Mouse (Mus musculus): ENCODE results near the gene Meis1.

Meis1 gene

GRCm38 (mm10) chr11:18905431-18905830 lies 113.4 kb downstream of the Meis1 start:
- DNase-seq (ENCODE audit: low spot score in 2 of 2) = no peak

GRCm38 (mm10) chr11:18904880-18905279 lies 113.9 kb downstream of the Meis1 start:
- DNase-seq (ENCODE audit: low spot score in 2 of 2) = no peak

DNA sequence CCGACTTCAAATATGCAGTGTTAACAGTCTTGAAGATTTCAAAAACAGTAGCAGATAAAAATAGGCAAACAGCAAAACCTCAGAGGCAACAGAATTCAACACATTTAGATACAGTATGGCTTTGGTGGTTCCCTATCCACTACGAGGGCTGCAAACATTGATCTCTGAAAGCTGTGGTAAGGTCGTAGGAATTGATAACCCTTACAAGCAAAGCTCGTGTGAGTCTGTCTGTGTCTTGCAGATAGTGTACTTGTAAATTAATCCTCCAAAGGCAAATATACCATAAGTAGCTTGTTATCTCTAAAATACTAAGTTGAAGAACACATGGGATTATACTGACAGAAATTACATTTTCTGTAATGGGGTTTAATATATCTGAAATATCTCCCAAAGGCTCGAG lies 114.5 kb downstream of the Meis1 start:
- no peak for DNase-seq (ENCODE audit: low spot score in 2 of 2)

DNA sequence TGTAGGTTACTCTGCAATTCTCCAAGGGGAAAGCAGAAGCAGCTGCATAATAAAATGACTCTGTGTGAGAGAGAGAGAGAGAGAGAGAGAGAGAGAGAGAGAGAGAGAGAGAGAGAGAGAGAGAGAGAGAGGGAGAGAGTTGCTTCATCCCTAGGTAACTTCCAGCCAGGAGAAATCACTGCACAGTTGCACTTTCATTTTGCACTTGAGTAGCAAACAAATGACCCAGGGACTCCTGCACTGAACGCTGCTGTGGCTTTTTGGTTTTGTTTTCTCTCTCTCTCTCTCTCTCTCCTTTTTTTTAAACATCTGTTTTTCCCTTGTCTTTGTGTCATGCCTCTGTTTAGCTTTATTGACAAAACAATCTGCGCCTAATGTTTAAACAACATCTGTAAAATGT lies 118.3 kb downstream of the Meis1 start:
- DNase-seq (ENCODE audit: low spot score in 2 of 2) = no peak

- DNase-seq (ENCODE audit: low spot score in 2 of 2) = no peak
These were observed 119.9 kb downstream of the Meis1 start for GRCm38 (mm10) chr11:18898862-18899261.

GRCm38 (mm10) chr11:18897921-18898646 lies 120.7 kb downstream of the Meis1 start:
- DNase-seq (ENCODE audit: low spot score in 2 of 2) = no peak

GRCm38 (mm10) chr11:18897250-18897649 lies 121.5 kb downstream of the Meis1 start:
- no peak for DNase-seq (ENCODE audit: low spot score in 2 of 2)

- no peak for DNase-seq (ENCODE audit: low spot score in 2 of 2)
These were observed 126.3 kb downstream of the Meis1 start for GRCm38 (mm10) chr11:18892470-18892869.

- DNase-seq (ENCODE audit: low spot score in 2 of 2) = no peak
These were observed 129.6 kb downstream of the Meis1 start for GRCm38 (mm10) chr11:18889139-18889538.

DNA sequence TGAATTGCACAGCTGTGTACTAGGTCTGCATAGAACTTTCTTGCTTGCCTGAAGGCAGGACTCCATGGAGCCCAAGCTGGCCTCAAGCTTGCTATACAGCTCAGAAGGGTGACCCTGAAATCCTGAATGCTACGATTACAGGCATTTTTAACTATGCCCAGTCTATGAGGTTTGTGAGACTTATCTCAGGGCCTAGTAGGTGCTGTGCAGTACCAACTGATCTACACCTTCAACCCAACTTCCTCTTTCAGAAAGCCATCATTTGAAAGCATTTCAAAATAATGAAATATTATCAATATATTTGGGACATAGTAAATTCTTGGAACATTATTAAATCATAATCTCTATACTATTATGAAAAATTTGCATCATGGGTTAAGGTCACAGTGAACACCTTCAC lies 130.1 kb downstream of the Meis1 start:
- no peak for DNase-seq (ENCODE audit: low spot score in 2 of 2)

DNA sequence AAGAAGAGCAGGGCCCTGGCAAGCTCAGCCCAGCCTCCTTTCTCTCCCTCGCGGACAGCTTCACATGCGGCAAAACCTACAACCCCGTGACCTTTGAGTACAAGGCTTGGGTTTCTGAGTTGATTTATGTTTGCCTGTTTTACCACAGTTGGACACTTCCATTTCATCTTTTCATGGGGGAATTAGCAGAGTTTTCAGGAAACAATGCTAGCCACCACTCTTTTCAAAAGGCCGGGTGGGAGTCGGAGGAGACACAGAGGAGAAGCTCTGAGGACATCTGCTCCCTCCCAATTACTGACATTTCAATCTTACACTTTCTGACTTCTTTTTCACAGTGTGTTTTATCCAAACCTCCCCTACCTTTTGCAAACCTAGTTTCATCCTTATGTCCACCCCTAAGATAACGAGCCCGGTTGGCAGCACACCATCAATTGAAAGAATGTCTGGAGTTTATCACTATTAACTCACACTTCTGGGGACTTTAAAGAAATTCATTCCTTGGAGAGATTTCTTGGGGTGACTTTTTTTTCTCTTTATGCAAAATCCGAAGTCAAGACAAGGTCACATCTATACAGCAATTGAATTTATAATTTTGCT lies 133.0 kb downstream of the Meis1 start:
- no peak for DNase-seq (ENCODE audit: low spot score in 2 of 2)

GRCm38 (mm10) chr11:18885036-18885728 lies 133.6 kb downstream of the Meis1 start:
- no peak for DNase-seq (ENCODE audit: low spot score in 2 of 2)

GRCm38 (mm10) chr11:18883987-18884386 lies 134.8 kb downstream of the Meis1 start:
- DNase-seq (ENCODE audit: low spot score in 2 of 2) = no peak

DNA sequence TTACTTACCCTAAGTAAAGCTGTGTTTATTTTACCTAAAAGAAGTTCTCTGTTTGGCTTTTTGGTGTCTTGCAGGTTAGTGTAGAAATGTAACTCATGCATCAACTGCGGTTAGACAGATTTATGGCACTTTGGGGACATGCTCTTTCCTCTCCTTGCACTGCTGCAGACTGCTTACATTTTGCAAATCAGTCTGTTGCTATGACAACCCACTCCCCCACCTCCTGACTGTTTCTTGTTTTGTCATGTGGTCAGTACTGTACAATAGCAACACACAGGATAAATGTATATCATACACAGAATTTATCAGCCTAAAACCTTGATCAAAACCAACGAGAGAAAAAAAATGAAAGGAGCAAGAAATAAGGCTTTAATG lies 135.3 kb downstream of the Meis1 start:
- DNase-seq (ENCODE audit: low spot score in 2 of 2) = no peak

DNA sequence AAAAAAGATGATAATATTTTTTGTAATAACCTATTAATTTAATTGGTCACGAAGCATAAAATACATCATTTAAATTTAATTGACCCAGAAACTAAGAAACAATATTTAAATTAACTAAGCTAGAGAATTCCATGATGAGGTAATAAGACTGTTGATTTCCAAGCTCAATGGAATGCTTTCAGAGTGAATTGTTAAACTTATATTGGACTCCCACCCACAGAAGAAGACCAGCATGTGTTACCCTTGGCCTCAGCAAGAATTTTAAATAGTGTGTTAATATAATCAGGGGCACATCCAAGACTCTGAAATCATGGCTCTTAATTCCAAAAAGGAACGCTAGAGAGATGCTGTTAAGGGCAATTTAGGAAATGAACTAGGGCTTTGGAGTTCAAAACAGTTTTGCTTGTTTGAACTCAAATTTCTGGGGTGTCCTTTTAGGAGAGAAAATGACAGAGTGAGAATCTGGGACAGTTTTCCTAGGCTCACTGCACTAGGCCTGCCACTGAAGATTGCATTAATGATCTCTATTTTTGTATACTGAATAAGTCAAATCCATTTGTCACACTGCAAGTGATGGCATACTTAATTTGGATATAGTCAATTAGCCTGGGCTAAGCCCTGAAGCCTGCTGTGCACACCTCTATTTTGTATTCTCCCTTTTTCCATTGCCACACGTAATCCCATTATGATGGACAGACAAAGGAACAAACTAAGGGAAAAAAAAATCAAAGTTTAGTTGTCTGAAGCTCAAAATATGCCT lies 135.9 kb downstream of the Meis1 start:
- no peak for DNase-seq (ENCODE audit: low spot score in 2 of 2)

- no peak for DNase-seq (ENCODE audit: low spot score in 2 of 2)
These were observed 136.5 kb downstream of the Meis1 start for GRCm38 (mm10) chr11:18882315-18882714.

GRCm38 (mm10) chr11:18880806-18881205 lies 138.0 kb downstream of the Meis1 start:
- no peak for DNase-seq (ENCODE audit: low spot score in 2 of 2)

DNA sequence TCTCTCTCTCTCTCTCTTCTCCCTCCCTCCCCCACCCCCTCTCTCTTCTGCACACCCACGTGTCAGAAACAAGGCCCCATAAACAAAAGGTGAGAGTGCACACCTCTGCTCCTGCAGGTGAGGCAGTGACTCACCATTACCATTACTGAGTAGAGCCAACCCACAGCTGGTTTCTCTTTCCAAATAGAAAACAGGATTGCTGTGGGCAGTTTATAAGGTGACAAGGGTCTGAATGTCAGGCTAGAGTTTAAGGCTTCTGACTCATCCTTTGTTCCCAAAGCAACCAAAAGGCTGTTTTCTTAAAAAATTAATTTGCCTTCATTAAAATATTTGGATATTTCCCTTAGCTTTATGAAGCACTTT lies 139.3 kb downstream of the Meis1 start:
- no peak for DNase-seq (ENCODE audit: low spot score in 2 of 2)

- DNase-seq (ENCODE audit: low spot score in 2 of 2) = no peak
These were observed 139.9 kb downstream of the Meis1 start for GRCm38 (mm10) chr11:18878748-18879455.

DNA sequence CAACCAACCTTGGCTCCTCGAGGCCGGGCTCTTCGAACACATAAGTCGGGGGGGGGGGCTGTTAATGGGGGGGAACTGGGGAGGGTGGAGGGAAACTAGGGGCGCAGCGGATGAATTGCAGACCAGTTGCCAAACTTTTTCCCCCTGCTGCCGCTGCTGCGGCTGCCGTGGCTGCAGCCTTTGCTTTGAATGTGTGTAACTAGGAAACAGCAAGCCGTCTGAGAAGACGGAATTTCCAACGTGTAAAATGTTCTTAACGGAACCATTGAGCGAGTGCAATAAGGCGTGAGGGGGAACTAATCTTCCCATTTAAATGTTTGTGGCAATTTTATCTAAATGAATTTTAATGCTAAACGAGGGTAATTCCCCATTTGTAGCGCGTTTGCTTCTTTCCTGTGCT lies 140.8 kb downstream of the Meis1 start:
- DNase-seq (ENCODE audit: low spot score in 2 of 2) = peak in 1 of 2 experiments; percentile 3

DNA sequence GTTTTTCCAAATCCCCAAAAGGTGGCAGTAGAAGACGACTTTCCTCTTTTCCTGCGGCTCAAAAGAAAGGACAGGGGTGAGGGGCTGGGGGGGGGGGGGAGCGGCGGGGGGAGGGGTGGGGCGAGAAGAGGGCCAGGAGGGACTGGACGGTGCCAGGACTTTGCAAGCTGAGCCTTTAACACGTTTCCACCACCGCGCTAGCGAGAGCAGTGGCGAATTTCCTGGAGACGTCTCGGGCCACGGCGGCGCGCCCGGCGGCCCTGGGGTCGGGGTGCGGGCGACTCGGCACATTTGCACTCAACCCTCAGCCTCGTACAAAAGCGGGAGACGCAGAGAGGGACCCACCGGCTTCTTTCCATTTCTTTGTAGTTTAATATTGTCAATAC lies 141.2 kb downstream of the Meis1 start:
- DNase-seq (ENCODE audit: low spot score in 2 of 2) = peak in 1 of 2 experiments; percentile 7
